Mouse (Mus musculus) forebrain, embryonic 15.5 days (tissue): ENCODE data around the gene Tbcb. TPM values are rescaled to one million over a fixed set of nuclear protein-coding genes. Genes with fewer than 3 reads are reported as not detected.
"Not testable (repeated sequence)": the region's sequence is repeated elsewhere in the genome, so short reads cannot be mapped to it uniquely, and the experiment has no call there.

Experiments
- ATAC-seq: fragments of 200-750 bp; cut with Nextera tagmentation; replicated peaks from 2 replicates; pipeline ENCODE4 v1.8.0; 2017; ENCODE audit warnings: mild to moderate bottlenecking, moderate TSS enrichment, moderate library complexity
- H3K27ac ChIP-seq: fragments of 300-500 bp; sonication (generic); replicated peaks from 2 replicates; pipeline ENCODE4 v1.5.1; 2015; ENCODE audit warnings: mild to moderate bottlenecking, inconsistent platforms
- H3K27me3 ChIP-seq: fragments of 300-500 bp; sonication (generic); 2 replicates; pipeline ENCODE4 v1.6.1; 2015; ENCODE audit warnings: inconsistent platforms
- H3K36me3 ChIP-seq: fragments of 300-500 bp; sonication (generic); 2 replicates; pipeline ENCODE4 v1.6.1; 2015; ENCODE audit warnings: mild to moderate bottlenecking, inconsistent platforms
- H3K4me1 ChIP-seq: fragments of 300-500 bp; sonication (generic); 2 replicates; pipeline ENCODE4 v1.6.1; 2015; ENCODE audit warnings: inconsistent platforms
- H3K4me2 ChIP-seq: fragments of 300-500 bp; sonication (generic); replicated peaks from 2 replicates; pipeline ENCODE4 v1.6.1; 2015; ENCODE audit warnings: mild to moderate bottlenecking, inconsistent platforms
- H3K4me3 ChIP-seq: fragments of 300-500 bp; sonication (generic); 2 replicates; pipeline ENCODE4 v1.5.1; 2015; ENCODE audit warnings: mild to moderate bottlenecking, inconsistent platforms
- H3K9ac ChIP-seq: fragments of 300-500 bp; sonication (generic); replicated peaks from 2 replicates; pipeline ENCODE4 v1.6.1; 2015; ENCODE audit warnings: mild to moderate bottlenecking, inconsistent platforms
- H3K9me3 ChIP-seq: fragments of 300-500 bp; sonication (generic); 2 replicates; pipeline ENCODE4 v1.6.1; 2016; ENCODE audit warnings: inconsistent platforms
- WGBS: fragments of 180-500 bp; shearing (Covaris S2); methylation state at CpG from one replicate; pipeline ENCODE4 v1.1.7; 2015; ENCODE audit warnings: mixed read lengths; 5-methylcytosine and 5-hydroxymethylcytosine counted together
- polyA plus RNA-seq: library from polyadenylated mRNA; unstranded; fragments of >200 nt; fragmentation: Nextera tagmentation; extraction: Ambion mirVana; gene quantifications from 2 replicates; pipeline ENCODE4 v1.2.1, GENCODE M21; 2015

Gene Tbcb
- polyA plus RNA-seq, 1 experiment from 2014 or later = 352 TPM

GRCm38 (mm10) chr7:30251956-30252954 lies 20.2 kb upstream of the Tbcb start:
- H3K4me2 ChIP-seq = no peak overlapping the region
- no peaks in the 10 kb centered on the region for H3K27me3 ChIP-seq
- 91% methylated on average over 12 of the region's 12 CpGs for WGBS
- no peak for ATAC-seq
- H3K4me3 ChIP-seq = no peak overlapping the region
- H3K9ac ChIP-seq = no peak overlapping the region
- no peaks in the 10 kb centered on the region for H3K9me3 ChIP-seq
- no peaks in the 10 kb centered on the region for H3K4me1 ChIP-seq
- H3K27ac ChIP-seq = no peak overlapping the region
- H3K36me3 ChIP-seq = peaks cover 6% of the 10 kb centered on the region; the same call in 1 of the 2 replicates

- H3K9ac ChIP-seq, H3K9me3 ChIP-seq, ATAC-seq, H3K27ac ChIP-seq, H3K4me3 ChIP-seq, H3K4me2 ChIP-seq, H3K36me3 ChIP-seq, H3K27me3 ChIP-seq: not testable (repeated sequence)
- WGBS = 86% methylated on average over 3 of the region's 3 CpGs
- H3K4me1 ChIP-seq = peaks cover 13% of the 10 kb centered on the region
Observed at GRCm38 (mm10) chr7:30237374-30237773, 5.3 kb upstream of the Tbcb start.

- Histone ChIP-seq H3K4me3 (no peak within 1 kb of the TSS), H3K4me1 (peaks cover 20% of the 10 kb centered on the region), H3K9ac (no peak within 1 kb of the TSS), H3K27me3 (no peaks in the 10 kb centered on the region), H3K4me2 (no peak within 1 kb of the TSS), H3K27ac (no peak within 1 kb of the TSS), H3K9me3 (no peaks in the 10 kb centered on the region), H3K36me3 (no peaks in the 10 kb centered on the region)
- no peak for ATAC-seq
- WGBS = 90% methylated on average over 4 of the region's 4 CpGs
Observed at GRCm38 (mm10) chr7:30235625-30236024, 3.6 kb upstream of the Tbcb start, which contains the start of gene Ovol3. Gene Ovol3, minus strand, starts transcription at chr7:30235725.

- no peak overlapping the region for H3K27ac ChIP-seq
- no peak overlapping the region for H3K4me2 ChIP-seq
- H3K4me3 ChIP-seq = no peak overlapping the region
- H3K36me3 ChIP-seq = no peaks in the 10 kb centered on the region
- no peaks in the 10 kb centered on the region for H3K9me3 ChIP-seq
- peaks cover 23% of the 10 kb centered on the region for H3K4me1 ChIP-seq
- 93% methylated on average over 8 of the region's 8 CpGs for WGBS
- no peak for ATAC-seq
- no peaks in the 10 kb centered on the region for H3K27me3 ChIP-seq
- no peak overlapping the region for H3K9ac ChIP-seq
Observed at GRCm38 (mm10) chr7:30235091-30235490, 3.0 kb upstream of the Tbcb start.

GRCm38 (mm10) chr7:30234276-30234858 lies 2.3 kb upstream of the Tbcb start:
- Histone ChIP-seq H3K4me3 (no peak overlapping the region), H3K36me3 (no peaks in the 10 kb centered on the region), H3K9me3 (no peaks in the 10 kb centered on the region), H3K4me2 (no peak overlapping the region), H3K4me1 (peaks cover 23% of the 10 kb centered on the region), H3K27me3 (no peaks in the 10 kb centered on the region), H3K9ac (no peak overlapping the region), H3K27ac (no peak overlapping the region)
- ATAC-seq = no peak
- 92% methylated on average over 15 of the region's 15 CpGs for WGBS

GRCm38 (mm10) chr7:30233387-30233786 lies 1.3 kb upstream of the Tbcb start:
- Histone ChIP-seq H3K4me2 (no peak overlapping the region), H3K4me1 (peaks cover 23% of the 10 kb centered on the region), H3K27me3 (no peaks in the 10 kb centered on the region), H3K9me3 (no peaks in the 10 kb centered on the region), H3K4me3 (peak overlapping the region; percentile 76; the same call in 1 of the 2 replicates), H3K9ac (no peak overlapping the region), H3K36me3 (no peaks in the 10 kb centered on the region), H3K27ac (no peak overlapping the region)
- no peak for ATAC-seq
- WGBS = 88% methylated on average over 20 of the region's 20 CpGs

GRCm38 (mm10) chr7:30232631-30233148 lies 618 bp upstream of the Tbcb start:
- H3K27ac ChIP-seq = peak overlapping the region; percentile 96
- H3K9me3 ChIP-seq = no peaks in the 10 kb centered on the region
- peak overlapping the region; percentile 71 for H3K4me2 ChIP-seq
- H3K4me3 ChIP-seq = peak overlapping the region; percentile 76
- no peaks in the 10 kb centered on the region for H3K27me3 ChIP-seq
- peak overlapping the region; percentile 62 for H3K9ac ChIP-seq
- 6% methylated on average over 24 of the region's 24 CpGs for WGBS
- 0 out of 2 replicates have a peak, but pooled peaks cover 4% of the 10 kb centered on the region for H3K36me3 ChIP-seq
- peak; percentile 20; the same call in 1 of the 2 replicates for ATAC-seq
- H3K4me1 ChIP-seq = peaks cover 23% of the 10 kb centered on the region

DNA sequence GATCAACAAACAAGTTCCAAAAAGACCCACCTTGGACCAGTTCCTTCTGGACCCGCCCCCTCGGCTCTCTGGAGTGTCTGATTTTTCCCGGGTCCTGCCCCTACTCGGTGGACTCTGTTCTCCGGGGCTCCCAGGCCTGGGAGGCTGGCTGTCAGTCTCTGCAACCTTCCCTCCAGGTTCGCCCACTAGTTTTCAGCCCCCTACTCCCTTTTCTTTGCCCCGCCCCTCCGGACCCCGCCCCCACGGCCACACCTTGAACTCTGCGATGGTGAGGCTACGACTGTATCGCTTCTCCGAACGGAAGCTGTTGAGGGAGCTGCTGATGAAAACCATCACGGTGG lies 774 bp downstream of the Tbcb start:
- under 1% methylated on average over 16 of the region's 16 CpGs for WGBS
- H3K36me3 ChIP-seq = peaks cover 13% of the 10 kb centered on the region
- no peak; the same call in 1 of the 2 replicates for ATAC-seq

DNA sequence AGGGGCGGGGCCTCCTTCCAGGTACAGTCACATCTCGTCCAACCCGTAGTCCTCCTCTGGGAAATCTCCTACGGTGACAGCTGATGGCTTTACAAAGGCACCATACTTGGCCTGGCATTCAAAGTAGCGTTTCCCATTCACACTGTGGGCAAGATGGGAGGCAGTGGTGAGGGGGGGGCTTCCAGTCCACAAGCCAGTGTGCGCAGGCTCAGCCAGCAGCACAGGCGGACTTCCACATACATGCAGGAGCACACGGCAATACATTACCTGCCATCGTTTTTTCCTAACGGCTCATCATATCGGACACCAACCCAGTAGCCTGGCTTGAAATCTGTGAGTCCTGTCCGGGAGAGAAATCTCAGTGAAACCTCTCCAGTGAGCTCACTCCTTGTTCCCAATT lies 7.9 kb downstream of the Tbcb start:
- WGBS = 91% methylated on average over 12 of the region's 12 CpGs
- ATAC-seq = no peak
- Histone ChIP-seq H3K27me3 (no peaks in the 10 kb centered on the region), H3K9ac (no peak overlapping the region), H3K4me3 (no peak overlapping the region), H3K4me2 (no peak overlapping the region), H3K4me1 (peaks cover 9% of the 10 kb centered on the region), H3K9me3 (no peaks in the 10 kb centered on the region), H3K27ac (no peak overlapping the region), H3K36me3 (peaks cover 45% of the 10 kb centered on the region)

More for the DNA sequence above, 774 bp downstream of the Tbcb start:
- H3K4me1 ChIP-seq = peaks cover 23% of the 10 kb centered on the region
- peak overlapping the region; percentile 59 for H3K4me2 ChIP-seq
- peak overlapping the region; percentile 96 for H3K27ac ChIP-seq
- H3K9ac ChIP-seq = peak overlapping the region; percentile 51
- H3K4me3 ChIP-seq = peak overlapping the region; percentile 76
- no peaks in the 10 kb centered on the region for H3K27me3 ChIP-seq
- no peaks in the 10 kb centered on the region for H3K9me3 ChIP-seq

DNA sequence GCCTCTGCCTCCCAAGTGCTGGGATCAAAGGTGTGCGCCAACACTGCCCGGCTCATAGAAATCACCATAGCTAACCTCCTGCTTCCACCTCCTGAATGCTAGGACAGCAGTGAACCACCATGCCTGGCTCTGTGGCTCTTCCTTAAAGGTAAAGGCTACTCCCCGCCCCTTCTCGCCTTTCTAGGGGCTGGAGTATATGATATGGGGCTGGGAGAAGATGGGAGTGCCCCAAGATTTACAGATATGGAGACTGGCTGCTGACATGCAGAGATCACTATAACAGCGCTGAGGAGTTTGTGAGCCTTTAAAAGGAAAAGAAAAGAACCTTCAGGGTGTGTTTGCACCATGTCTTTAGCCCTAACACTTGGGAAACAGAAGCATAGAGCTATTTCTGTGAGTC lies 9.9 kb downstream of the Tbcb start:
- no peak for ATAC-seq
- WGBS = 94% methylated on average over 5 of the region's 5 CpGs
- H3K36me3 ChIP-seq = peaks cover 41% of the 10 kb centered on the region
- no peak overlapping the region for H3K9ac ChIP-seq
- H3K4me3 ChIP-seq = no peak overlapping the region
- H3K4me2 ChIP-seq = no peak overlapping the region
- H3K4me1 ChIP-seq = peaks cover 12% of the 10 kb centered on the region
- no peaks in the 10 kb centered on the region for H3K27me3 ChIP-seq
- H3K9me3 ChIP-seq = no peaks in the 10 kb centered on the region
- H3K27ac ChIP-seq = no peak overlapping the region

DNA sequence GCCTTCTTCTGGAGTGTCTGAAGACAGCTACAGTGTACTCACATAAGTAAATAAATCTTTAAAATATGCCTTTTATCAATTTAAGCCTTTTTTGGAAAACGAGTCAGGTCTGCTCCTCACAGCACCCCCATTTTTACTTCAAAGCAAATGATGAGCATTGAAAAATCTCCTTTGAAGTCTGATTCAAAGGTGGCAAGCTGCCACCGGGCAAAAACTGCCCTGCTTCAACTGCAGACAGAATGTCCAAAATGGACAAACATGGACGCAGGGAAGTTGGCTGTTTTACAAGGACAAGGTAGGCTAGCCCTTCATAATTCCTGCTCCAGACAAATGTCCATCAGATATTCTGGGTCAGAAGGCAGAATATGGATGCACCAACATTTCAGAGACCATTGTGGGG lies 10.6 kb downstream of the Tbcb start:
- H3K4me3 ChIP-seq = no peak overlapping the region
- no peak overlapping the region for H3K9ac ChIP-seq
- H3K9me3 ChIP-seq = no peaks in the 10 kb centered on the region
- WGBS = 77% methylated on average over 3 of the region's 3 CpGs
- H3K4me2 ChIP-seq = no peak overlapping the region
- H3K27ac ChIP-seq = no peak overlapping the region
- H3K27me3 ChIP-seq = no peaks in the 10 kb centered on the region
- no peak for ATAC-seq
- peaks cover 15% of the 10 kb centered on the region for H3K4me1 ChIP-seq
- H3K36me3 ChIP-seq = peaks cover 33% of the 10 kb centered on the region

- ATAC-seq = no peak
- H3K27ac ChIP-seq = no peak overlapping the region
Observed at GRCm38 (mm10) chr7:30220008-30220356, 12.1 kb downstream of the Tbcb start.

More at GRCm38 (mm10) chr7:30220008-30220356, 12.1 kb downstream of the Tbcb start:
- Histone ChIP-seq H3K36me3 (peaks cover 21% of the 10 kb centered on the region), H3K4me3 (peak overlapping the region; percentile 43), H3K9me3 (no peaks in the 10 kb centered on the region), H3K9ac (peak overlapping the region; percentile 34), H3K27me3 (no peaks in the 10 kb centered on the region), H3K4me2 (peak overlapping the region; percentile 67), H3K4me1 (peaks cover 16% of the 10 kb centered on the region)
- 16% methylated on average over 11 of the region's 11 CpGs for WGBS
